Mouse (Mus musculus): ENCODE measurements at regions not wholly inside any gene's neighbourhood (a gene's known extent, or its start where the extent isn't known, plus 50 kb on each side); places are given as distances from the start of the nearest gene placed in this dataset.

- no peak for TF ChIP-seq POLR2A (IDR thresholded peaks at IDR 0.05; ENCODE audit: insufficient read length, low read depth)
- no peak for TF ChIP-seq MYOG (IDR thresholded peaks at IDR 0.05; ENCODE audit: control insufficient read depth in 1 of 3, insufficient read depth in 1 of 3, insufficient read length in 2 of 3, low read depth in 2 of 3)
- TF ChIP-seq SRF (IDR thresholded peaks at IDR 0.05; ENCODE audit: control insufficient read depth, insufficient read length, low read depth): no peak
- no peak for TF ChIP-seq MAX (IDR thresholded peaks at IDR 0.05; ENCODE audit: low read depth)
- TF ChIP-seq REST (IDR thresholded peaks at IDR 0.05; ENCODE audit: insufficient read depth, insufficient read length): no peak
- TF ChIP-seq TCF12 (IDR thresholded peaks at IDR 0.05; ENCODE audit: insufficient read depth, poor library complexity, severe bottlenecking): no peak
- no peak for TF ChIP-seq E2F4 (IDR thresholded peaks at IDR 0.05; ENCODE audit: insufficient read depth)
- TF ChIP-seq USF1 (IDR thresholded peaks at IDR 0.05; ENCODE audit: low read depth): no peak
- no peak for TF ChIP-seq CEBPB (IDR thresholded peaks at IDR 0.05; ENCODE audit: insufficient read depth, poor library complexity, severe bottlenecking)
- no peak for TF ChIP-seq POLR2AphosphoS2 (IDR thresholded peaks at IDR 0.05; ENCODE audit: insufficient read length, low read depth)
- TF ChIP-seq MYOD1 (IDR thresholded peaks at IDR 0.05; ENCODE audit: control insufficient read depth in 1 of 3, insufficient read length in 2 of 3, low read depth in 2 of 3): no peak
- TF ChIP-seq TCF3 (IDR thresholded peaks at IDR 0.05; ENCODE audit: insufficient read length, low read depth): no peak
These were observed 76.9 kb upstream of the Calm2 start for GRCm38 (mm10) chr17:87523643-87524042.

All from myocyte (in vitro differentiated cells).